Mouse (Mus musculus): ENCODE measurements around the gene Gpc4.

Gpc4 gene

DNA sequence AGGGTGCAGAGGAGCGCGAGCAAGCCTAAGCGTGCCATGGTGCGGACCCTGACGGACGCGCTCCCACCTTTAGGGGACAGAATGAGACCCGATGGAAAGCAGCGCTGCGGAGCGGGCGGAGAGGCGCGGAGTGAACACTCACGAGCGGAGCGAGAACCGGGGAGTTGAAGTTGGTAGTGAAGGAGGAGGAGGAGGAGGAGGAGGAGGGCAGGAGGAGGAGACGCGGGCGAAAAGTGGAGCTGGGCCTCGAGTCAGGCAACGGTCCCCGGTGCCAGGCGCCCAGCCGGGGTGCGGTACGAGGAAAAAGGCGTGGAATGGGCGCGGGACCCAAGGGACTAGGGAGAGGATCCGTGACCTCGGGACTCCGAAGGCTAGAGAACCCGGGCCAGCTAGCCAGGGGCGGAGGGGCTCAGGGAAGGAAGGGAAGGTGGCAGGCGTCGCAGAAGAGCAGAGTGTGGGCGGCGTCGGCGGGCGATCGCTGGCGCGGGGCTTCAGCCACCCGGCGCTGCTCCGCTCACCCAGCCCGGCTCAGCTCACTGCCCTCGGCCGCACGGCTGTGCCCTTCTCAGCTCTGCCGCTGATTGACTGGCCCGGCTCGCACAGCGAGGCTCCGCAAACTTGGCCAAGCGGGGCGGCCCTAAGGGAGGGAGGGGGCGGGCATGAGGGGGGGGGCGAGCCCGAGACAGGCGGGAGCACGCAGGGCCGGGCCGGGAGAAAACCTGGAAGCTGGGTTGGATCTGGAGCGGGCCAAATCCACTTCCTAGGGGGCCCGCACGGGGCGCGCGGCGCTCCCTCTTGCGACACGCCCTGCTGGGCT is at the start of gene Gpc4:
Gene Gpc4, minus strand, starts transcription at position 515 of the 817 bp plus-strand sequence.
- DNase-seq: peak; percentile 80

DNA sequence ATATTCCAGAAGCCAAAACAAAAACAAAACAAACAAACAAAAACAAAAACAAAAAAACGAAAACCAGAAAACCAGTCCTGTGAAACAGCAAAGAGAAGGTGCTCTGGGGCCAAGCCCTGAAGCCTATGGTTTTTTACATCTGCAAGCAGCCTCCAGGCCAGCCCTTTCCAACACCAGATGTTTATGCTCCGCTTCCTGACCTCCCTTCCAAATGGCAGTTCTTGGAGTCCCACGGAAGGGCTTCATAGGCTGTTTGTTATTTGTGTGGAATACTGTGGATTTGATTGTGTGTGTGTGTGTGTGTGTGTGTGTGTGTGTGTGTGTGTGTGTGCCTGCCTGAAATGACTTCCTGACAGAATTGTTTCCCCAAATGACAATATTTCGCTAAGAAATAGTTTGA is 47.8 kb upstream of the Gpc4 start:
- no peak for DNase-seq

DNA sequence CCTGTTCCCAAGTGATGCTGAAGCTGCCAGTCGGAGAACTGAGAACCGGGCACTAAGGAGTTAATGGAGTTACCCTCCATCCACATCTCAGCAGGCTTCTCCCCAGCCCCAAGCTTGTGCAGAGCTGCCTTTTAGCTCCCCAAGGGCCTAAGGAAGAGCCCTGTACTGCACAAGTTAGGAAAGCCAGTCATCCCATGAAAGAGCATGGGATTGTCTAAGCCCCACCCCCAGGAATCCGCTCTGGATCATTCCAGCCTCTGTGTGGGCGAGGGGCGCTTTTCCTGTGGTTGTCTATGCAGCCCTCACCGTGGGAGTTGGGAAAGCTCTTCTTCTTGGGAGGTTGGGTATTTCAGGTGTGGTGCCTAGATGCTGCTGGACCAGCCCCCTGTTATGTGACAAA is 34.8 kb upstream of the Gpc4 start:
- no peak for DNase-seq

DNA sequence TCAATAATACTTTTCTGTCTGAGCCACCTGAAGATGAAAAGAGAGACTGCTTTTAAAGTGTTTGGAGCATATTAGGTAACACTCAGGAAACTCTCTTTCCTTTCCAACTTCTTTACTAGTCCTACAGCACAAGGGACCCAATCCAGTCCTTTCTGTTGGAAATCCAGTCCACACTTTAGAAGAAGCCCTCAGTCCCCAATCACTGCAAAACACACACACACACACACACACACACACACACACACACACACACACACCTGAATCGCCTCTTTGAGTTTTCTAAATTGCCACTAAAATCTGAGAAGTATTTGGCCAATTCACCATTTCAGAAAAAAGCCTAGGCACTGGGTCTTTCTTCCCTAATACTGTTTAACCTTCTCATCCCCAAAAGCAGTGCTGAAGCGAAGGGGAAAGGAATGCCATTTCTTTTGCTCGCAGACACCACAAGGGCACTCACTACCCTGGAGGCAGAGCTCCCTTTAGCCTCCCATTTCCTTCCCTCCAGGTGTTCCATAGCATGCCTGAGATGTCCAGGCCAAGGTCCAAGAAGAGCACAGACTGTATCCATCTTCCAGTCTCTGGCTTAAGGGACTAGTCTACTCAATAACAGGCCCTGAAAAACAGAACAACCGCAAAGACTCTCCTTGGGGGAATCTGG is 28.4 kb upstream of the Gpc4 start:
- DNase-seq: peak; percentile 21

DNA sequence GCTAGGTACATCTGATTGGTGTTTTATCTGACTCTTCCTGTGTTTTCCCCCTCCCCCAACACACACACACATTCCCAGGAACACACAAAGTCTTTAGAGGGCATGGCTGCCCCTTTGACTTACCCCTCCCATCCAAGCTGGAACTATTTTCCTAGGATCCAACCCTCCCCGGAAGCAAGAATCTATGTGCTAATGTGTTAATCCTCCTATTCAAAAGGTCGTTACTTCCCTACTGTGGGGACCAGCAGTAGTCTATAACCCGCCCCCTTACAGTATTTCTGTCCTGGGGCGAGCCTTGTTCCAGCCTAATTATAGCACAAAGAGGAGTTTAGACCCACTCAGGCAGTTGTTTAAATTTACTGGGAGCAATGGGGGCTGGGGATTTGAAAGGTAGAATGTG is 24.0 kb upstream of the Gpc4 start:
- DNase-seq: no peak

DNA sequence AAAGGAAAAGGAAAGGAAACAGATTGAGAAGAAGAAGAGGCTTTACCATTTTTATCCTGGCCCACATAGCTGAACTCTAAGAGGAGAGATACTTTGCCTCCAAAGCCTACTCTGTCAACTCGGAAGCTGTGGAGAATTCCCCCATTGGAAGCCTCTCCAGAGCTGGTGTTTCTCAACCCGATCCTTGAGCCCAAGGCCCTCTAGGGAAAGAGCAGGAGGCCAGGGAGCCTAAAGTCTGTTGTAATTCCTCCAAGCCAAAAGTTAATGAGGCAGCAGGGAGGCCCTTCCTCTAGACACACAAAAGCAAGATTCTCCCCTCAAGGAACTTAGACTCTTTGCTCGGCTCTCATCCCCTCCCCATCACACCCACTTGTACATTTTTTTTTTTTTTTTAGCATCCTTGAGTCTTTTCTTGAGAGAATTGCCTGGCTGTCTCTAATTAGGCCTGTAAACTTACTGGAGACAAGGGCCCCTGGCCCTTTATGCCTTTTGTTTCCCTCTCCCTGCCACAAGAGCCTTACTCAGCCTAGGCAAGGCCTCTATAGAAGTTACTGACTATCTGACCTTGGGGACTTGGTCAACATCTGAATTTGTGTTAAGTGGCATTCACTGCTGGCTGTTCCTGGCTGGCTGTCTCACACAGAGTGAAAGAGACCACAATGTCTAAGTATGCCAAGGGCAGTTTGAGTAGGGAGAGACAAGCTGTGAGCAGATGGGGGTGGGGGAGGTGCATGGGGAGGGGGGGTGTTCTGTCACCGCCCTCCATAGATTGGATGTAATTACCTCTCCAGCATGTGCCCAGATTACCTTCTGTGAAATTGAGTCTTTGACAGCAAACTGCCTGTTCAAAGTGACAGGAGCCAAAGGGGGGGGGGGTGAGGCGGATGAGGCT is 18.7 kb upstream of the Gpc4 start:
- DNase-seq: no peak

DNA sequence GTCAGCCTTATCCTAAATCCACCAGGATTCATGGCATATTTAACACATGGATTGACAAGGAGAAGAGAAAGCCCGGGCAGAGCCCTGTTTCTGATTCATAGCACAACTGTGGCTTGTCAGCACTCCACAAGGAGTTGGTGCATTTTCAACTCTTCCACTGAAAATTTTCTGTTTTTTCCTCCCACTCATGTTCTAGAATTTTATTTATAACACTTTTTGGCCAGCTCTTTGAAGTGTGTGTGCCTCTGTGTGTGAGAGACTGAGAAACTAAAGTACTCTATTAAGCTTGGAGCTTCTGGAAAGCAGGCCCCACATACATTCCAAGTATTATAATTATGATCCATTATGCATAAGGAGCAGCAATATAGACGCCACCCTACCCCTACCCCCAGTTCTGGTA is 16.3 kb upstream of the Gpc4 start:
- DNase-seq: no peak

DNA sequence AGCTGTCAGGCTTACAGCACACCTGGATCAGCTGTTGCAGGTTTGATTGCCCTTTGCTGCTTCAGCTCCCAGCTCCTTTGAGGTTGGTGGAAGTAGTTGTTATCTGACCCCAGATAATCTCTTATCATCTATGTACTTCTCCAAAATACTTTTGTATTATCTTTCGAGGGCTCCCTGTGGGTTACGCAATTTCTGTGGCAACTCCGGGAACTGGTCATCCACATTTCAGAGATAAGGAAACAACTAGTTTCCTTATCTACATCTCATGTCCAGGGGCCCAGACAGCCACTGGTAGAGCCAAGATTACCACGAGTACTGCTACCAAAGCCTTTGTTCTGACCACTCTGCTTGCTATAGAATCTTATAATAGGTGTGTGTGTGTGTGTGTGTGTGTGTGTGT is 12.0 kb upstream of the Gpc4 start:
- DNase-seq: no peak

DNA sequence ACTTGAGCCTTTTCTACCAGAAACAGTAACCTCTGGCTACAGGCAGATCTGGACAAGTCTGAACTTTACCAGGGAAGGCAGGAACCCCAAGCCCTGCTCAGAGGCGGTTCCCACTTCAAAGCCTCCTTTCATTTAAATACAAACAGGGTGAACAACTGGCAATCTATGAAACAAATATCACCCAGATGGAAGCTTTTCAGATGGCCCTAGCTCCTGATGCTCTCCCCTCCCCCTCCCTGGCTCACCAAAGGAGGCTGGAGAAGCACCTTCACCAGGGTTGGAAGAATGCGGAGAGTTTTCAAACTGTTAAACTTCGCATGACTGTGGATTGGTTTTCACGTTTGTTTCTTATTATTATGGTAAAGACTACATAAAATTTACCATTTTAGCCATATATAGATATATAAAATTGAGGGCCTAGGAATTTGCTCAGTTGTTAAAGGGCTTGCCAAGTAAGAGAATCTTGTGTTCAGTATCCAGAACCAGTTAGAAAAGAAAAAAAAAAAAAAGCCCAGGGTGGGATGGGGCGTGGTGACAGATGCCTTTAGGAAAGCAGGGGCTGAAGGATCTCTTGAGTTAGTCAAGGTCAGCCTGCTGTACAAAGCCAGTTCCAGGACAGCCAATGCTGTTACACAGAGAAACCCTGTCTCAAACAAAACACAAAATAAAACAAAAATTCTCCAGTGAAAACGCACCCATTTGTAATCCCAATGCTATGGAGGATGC is 2.6 kb upstream of the Gpc4 start:
- no peak for DNase-seq

DNA sequence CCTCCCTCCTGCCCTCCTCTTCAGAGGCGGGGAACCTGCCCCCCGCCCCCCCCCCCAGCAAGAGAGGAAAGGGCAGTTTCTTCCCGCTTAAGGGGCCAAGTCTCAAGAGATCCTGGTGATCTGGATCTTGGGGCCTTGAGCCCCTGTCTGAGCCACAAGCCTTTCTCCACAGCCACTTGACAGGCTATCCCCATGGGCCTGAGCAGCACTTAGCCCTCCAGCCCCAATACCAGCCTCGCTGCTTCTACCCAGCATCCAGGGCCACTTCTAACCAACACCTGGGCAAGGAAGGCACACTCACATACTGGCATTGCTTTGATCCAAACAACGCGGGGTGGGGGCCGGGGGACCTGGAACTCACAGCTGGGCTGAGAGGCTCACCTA is 495 bp upstream of the Gpc4 start:
- DNase-seq: no peak

DNA sequence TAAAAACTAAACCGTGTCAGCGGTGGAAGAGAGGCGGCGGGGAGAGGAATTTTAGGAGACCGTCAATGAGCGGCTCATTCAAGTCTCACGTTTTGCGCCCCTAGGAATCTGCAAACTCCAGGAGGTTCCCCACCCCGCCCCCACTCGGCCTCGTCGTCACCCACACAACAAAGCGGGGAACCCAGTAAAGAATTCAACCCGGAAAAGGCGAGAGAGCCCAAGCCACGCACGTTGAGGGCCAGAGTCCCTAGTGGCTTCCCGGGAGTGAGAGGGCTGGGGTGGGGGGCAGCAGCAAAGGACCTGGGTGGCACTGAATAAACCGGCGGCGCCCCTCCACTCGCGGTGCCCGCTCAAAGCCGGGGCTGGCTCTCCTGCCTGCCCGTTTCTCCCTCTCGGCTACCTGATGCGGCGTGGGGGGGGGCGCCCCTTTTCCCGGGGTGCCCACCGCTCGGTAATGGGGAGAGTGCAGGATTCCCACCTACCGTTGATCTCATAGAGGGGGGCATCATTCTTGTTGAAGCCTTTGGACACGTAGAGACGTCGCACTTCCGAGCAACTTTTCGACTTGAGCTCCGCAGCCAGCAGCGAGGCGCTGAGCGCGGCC is 816 bp downstream of the Gpc4 start:
- DNase-seq: no peak

DNA sequence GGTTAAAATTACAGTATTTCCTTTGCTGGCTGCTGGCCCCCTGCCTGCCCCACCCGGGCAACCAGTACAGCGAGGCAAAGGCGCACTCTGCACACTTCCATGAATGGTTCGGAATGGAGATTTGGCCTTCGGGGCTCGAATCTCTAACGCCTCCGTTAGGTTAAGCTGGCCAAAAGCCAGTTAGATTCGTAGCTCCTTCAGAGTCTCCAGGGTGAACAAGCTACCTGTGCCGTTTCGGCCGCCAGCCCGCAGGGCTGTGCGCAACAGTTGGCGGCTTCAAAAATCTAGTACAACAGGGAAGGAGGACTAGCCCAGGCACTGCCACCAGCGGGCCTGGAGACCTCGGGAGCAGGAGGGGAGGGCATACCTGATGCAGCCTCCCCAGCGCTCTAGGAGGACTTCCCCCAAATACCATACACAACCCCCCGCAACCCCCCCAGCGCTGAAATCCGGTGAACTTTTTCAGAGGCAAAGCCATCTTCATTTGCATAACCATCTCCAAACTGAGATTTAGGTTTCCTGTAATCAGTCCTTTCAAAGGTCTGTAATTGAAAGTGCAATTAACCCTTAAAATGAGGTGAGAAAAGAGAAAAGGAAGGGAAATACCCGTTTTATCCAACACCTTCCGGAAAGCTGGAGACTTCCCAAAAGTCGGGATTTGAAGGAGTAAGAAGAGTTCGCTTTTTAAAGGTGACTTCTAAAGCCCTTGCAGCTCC is 1.5 kb downstream of the Gpc4 start:
- no peak for DNase-seq

DNA sequence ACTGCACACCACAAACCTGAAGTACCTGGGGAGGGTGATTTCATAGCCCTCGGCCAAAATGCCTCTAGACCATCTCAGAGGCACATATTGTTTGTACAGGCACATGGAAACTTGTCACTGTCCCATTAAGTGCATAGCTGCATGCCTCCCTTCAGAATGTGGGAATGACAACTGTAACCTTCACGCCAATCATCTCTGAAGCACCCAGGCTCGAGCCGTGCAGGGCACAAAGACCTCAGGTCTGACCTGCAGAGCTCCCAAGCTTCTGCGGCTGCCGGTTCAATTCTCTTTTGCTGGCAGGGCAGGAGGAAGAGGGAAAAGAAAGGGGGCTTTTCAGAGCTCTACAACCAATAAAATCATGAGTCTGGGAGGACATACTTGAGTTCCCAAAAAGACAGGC is 2.3 kb downstream of the Gpc4 start:
- no peak for DNase-seq

DNA sequence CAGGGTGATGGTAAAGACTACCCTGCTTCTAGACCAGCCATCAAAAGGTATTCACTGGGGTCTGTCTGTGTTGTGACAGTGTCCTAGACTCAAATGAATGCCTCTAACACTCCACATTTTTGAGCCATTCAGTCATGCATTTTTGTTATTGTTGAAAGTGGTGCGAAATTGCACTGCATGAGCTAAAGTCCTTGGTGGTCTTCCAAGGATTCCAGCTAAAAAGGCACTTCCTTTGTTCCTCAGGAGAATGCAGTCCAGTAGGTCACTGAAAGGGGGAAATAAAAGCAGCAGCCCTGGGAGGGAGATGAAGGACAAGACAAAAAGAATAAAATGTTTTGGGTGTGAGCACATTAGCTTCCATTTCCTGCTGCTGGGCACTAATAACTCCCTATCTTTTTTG is 2.8 kb downstream of the Gpc4 start:
- DNase-seq: no peak

DNA sequence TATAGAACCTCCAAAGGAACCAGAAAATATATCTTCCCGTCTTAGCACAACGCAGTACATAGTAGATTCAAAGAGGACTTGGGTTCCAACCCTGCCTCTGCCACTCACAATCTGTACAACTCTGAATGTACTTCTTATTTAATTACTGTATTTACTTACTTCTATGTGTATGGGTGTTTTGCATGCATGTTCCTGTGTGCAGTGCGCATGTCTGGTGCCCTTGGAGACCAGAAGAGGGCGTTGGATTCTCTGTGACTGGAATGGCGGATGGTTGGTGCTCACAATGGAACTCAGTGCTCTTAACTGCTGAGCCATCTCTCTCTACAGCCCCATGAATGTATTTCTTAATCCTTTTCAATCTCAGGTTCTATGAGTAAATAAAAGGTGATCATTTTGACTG is 5.4 kb downstream of the Gpc4 start:
- DNase-seq: no peak

DNA sequence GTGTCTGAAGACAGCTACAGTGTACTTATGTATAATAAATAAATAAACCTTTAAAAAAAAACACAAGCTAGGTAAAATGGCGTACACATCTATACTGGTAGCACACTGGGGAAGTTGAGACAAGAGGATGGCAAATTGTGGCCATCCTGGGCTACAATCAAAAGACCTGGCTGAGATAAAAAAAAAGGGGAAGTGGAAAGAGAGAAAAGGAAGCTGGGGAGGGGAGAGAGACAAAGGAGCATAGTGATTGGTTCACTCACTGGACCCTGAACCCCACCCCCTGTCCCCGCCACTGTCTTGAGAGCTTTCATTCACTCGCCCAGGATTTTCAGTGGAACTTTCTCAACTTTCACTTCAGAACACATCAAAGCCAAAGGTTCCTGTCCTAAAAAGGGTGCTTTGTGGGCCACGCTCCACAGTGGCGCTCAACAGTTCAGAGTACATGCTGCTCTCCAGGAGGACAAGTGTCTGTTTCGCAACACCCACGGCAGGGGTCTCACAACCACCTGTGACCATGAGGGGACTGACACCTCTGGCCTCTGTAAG is 9.6 kb downstream of the Gpc4 start:
- DNase-seq: no peak

DNA sequence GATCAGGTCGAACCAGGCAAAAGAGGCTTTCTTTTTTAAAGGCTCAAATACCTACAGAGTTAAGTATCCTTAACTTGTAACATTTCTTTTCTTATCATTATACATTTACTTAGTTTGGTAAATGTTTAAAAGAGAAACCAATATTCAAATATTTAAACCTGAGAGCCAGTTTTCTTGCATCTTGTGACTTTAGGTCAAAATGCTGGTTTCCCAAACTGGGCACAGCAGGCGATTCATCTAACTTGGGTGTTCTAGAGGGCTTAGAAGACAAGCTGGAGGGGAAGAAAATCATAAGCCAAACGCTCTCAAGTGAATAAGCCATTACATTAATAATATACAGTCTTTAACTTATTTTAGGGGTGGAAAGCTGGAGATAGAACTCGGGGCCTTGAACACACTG is 10.2 kb downstream of the Gpc4 start:
- no peak for DNase-seq

DNA sequence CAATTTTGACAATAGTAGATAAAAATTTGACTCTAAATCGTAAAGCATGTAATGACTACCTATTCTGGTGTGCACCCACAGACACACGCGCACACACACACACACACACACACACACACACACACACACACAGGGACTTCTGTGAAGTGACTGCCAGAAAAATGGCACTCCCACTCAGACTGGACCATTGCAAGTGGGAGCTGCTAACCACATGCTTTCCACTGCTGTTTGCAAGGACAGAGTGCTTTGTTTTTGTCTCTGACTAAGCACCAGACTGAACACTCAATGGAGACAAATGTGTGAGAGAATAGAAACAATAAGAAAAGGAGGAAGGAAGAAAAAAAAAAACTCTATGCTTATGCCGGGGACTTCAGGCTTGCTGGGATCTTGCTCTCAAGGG is 11.6 kb downstream of the Gpc4 start:
- DNase-seq: no peak

DNA sequence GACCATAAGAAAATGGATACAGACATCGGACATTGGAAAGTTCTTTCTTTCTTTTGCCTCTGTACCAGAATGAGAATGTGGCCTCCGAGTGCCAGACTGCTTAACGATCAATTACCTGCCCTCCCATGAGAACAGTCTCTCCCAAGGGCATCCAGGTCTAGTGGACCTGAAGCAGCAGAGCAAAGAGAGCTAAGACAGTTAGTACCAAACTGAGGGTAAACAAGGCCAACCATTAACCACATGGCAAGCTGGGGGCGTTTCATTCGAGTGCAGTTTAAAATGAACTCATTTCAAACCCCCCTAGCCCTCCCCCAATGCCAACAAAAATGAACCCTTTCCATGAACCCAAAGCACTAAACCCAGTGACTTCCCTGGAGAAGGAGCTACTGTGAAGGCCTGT is 12.1 kb downstream of the Gpc4 start:
- DNase-seq: no peak

DNA sequence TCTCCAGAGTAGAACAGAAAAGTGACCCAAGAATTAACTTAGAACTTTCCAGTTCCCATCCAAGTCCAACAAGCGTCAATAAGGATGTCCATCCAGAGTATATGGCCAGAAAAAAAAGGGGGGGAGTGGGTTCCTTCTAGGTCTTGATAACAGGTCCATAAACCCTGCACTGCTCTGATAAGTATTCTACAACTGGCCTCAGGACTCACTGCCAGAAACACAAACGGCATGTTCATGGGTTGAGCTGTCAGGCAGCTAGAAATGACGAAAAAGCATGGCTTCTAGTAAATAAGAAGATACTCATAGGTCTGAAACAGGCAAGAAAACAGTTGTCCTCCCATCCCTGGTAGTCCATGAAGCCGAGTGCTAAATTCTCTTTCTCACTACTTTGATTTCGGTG is 13.5 kb downstream of the Gpc4 start:
- no peak for DNase-seq

DNA sequence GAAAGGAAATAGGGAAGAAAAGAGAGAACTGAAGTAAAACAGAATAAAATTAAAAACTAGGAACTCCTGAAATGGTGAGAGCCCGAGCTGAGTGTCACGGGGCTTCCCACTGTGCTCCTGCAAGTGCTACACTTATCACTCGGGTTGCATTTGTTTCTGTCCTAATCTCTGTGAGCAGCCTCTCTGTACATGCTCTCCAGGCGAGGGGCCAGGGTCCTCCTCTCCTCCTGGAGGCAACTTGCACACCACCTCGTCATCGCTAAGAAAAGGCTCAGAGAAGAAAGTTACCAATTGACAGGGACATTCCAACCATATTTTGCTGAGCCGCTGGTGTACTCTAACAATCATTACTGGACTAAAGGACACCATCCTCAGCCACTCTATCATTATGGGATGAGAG is 14.0 kb downstream of the Gpc4 start:
- DNase-seq: no peak

DNA sequence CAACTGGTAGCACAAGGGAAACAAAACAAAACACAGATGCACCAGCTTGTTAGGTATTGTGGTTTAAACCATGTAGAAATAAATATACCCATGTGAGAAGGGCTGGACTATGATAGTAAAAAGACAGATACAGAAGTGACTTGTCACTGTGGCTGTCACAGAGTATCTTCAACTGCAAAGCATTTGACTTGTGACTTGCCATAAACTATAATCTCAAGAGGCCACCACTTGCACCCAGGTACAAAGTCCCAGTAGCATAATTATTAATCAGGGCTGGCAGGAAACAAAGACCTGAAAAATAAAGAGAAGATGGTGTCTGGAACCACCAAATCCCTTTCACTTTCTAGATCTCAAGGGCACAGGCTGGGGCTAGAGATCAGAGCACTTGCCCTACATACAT is 19.5 kb downstream of the Gpc4 start:
- no peak for DNase-seq

Data from lung, postnatal 36 days (tissue).